Mouse (Mus musculus): ENCODE measurements around the gene Katna1.
"Not testable (repeated sequence)": the region's sequence is repeated elsewhere in the genome, so short reads cannot be mapped to it uniquely, and the experiment has no call there.

The Katna1 gene

DNA sequence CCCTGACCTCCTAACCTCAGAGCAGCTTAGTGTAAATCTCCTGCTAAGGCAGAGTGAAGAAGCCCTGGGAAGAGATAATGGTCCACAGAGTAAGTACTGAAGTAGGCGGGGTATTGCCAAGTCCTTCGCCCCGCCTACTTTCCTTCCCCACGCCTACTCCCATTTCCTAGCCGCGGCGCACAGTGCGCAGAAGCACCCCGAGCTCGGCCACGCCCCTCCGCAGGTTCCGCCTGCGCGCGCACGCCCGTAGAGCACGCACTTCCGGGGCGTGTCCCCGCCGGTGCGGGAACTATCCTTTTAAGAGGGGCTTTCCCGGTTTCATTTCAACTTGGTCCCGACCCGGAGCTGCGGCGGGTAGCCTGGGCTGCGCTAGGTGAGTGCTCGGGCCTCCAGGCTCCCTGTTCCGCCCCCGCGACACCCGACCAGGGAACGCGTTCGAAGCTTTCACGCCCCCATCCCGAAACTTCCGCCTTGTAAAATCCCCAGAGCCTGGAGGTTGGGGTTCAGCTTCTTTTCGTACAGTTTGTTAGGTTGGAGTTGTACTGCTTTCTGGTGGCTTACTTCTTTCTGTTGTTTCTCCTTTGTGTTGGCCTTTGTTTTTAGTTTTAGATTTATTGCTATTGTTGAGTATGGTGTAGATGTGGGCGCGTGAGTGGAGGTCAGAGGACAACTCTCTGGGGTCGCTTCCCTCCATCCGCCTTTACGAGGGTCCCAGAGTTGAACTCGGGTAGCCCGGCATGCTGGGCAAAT, at the start of gene Katna1:
Gene Katna1 (plus strand): TSS at position 250 of the 750 bp plus-strand sequence.
- DNase-seq (ENCODE audit: low spot score in 2 of 2) = peak; percentile 82 to 90

GRCm38 (mm10) chr10:7680731-7681301, 45.0 kb upstream of the Katna1 start, which contains the start of the genes Pcmt1 and Lats1:
Gene Pcmt1, minus strand, starts transcription at chr10:7681136.
Gene Lats1, plus strand, starts transcription at chr10:7681214.
- peak; percentile 64 to 86 for DNase-seq (ENCODE audit: low spot score in 2 of 2)

DNA sequence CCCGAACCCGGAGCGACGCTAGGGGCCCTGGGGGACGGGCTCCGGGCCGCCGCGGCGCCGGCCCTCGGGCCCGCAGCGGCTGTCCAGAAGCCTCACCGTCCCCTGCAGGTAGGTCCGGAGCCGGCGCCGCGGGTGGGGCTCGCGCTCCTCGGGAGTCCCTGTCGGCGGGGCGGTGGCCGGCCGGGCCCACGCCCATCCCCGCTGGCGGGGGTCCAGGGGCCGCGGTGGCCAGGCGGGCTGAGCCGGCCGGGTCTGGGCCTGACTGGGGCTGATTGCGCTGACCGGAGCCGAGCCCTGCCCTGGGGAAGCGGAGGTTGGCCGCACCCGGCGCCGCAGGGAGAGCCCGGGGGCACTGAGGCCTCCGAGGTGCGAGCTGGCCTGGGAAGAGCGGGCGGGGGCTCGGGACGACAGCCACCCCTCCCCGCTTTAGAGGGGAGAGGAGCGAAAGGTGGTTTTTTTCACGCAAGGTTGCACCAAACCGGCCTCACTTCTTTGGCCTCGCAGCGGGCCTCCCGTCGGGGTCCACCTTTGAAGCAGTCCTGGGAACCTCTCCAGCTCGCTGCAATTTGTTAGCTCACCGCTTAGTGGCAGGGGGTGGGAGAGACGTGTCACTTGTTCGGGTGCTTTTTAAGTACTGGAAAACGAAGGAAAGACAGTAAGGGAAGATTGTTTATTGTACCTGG, 44.3 kb upstream of the Katna1 start:
- DNase-seq (ENCODE audit: low spot score in 2 of 2) = peak; percentile 57 to 64

GRCm38 (mm10) chr10:7682249-7682648, 43.6 kb upstream of the Katna1 start:
- DNase-seq (ENCODE audit: low spot score in 2 of 2) = no peak

GRCm38 (mm10) chr10:7686902-7687301, 38.9 kb upstream of the Katna1 start:
- no peak for DNase-seq (ENCODE audit: low spot score in 2 of 2)

- DNase-seq (ENCODE audit: low spot score in 2 of 2) = no peak
Observed at GRCm38 (mm10) chr10:7695286-7695685, 30.5 kb upstream of the Katna1 start.

GRCm38 (mm10) chr10:7700120-7700519, 25.7 kb upstream of the Katna1 start:
- DNase-seq (ENCODE audit: low spot score in 2 of 2) = no peak

DNA sequence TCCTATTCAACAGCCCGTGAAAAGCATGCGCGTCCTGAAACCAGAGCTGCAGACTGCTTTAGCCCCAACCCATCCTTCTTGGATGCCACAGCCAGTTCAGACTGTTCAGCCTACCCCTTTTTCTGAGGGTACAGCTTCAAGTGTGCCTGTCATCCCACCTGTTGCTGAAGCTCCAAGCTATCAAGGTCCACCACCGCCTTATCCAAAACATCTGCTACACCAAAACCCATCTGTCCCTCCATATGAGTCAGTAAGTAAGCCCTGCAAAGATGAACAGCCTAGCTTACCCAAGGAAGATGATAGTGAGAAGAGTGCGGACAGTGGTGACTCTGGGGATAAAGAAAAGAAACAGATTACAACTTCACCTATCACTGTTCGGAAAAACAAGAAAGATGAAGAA, 23.2 kb upstream of the Katna1 start:
- DNase-seq (ENCODE audit: low spot score in 2 of 2) = no peak

DNA sequence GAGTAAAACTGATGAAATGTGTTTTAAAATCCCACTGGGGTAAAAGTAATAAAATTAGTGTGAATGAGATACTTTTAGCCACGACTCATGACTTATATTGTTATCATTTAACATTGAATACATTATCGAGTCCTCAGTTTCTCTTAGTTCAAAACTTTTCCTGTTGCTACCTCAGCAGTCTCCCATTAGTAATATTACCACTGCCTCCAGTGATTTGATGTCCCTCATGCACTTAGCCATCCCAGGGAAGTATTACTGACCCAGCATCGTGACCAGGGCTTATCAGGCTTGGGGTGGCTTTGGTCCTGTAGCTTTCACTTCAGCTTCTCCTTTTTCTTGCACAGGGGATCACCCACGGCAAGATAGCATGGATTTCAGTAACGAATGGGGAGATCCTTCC, 15.7 kb upstream of the Katna1 start:
- no peak for DNase-seq (ENCODE audit: low spot score in 2 of 2)

- DNase-seq (ENCODE audit: low spot score in 2 of 2) = no peak
Observed at GRCm38 (mm10) chr10:7712506-7712905, 13.3 kb upstream of the Katna1 start.

DNA sequence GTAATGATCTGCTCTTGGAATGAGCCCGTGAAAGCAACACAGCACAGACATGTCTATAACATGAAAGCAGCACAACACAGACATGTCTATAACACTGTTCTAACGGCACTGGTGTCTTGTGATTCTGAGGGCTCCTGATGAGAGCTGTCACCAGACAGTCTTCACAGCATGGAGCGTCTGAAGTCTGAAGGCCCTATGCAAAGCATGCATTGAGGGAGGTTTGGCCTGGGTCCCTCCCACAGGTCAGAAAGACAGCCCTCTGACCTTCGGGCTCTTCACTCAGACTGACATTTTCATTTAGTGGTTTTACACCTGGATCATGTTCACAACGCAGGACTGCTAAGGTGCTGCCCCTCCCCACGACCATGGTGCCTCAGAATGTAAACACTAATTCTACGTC, 10.7 kb upstream of the Katna1 start:
- no peak for DNase-seq (ENCODE audit: low spot score in 2 of 2)

DNA sequence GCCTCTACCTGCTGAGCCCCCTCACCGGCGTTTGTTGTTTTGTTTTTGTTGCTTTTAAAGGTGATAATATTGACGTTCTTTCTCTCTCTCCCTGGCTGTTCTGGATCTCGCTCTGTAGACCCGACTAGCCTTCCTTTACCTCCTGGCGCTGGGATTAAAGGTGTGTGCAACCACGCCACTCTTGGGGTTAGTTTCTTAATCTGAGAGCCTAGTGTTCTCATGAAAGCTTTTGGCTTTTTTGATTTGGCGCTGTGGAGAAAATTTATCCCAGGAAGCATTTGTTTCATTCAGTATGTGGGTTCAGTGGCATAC, 657 bp downstream of the Katna1 start:
- no peak for DNase-seq (ENCODE audit: low spot score in 2 of 2)

DNA sequence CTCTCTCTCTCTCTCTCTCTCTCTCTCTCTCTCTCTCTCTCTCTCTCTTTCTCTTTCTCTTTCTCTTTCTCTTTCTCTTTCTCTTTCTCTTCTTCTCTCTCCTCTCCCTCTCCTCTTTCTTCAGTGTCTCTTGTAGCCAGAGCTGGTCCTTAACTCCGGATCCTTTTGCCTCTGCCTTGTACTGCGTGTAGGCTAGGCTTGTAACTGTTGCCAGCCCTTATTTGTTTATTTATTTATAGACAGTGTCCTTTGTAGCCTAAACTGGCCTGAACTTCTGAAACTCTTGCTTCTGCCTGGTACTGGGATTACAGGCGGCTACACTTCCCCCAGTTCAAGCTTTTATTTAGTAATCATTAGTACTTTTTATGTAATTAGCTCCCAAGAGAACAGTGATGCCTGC, 1.2 kb downstream of the Katna1 start:
- no peak for DNase-seq (ENCODE audit: low spot score in 2 of 2)

DNA sequence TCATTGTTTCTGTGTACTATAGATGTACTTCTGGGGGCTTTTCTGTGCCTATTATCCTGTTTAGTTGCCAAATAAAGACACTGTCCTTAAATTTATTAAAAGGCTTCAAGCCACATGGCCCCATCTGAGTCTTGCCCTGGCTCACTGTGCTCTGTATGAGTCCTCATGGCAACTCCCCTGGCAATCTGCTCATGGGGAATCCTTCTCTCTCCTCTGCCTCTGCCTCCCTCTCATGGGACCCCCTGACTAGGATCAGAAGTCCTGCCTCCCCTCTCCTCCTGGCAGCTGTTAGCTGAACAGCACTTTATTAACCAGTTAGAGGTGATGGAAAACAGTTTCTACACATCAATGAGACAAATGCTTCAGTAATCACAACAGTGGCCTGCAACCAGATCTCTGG, 5.8 kb downstream of the Katna1 start:
- DNase-seq (ENCODE audit: low spot score in 2 of 2) = no peak

- DNase-seq (ENCODE audit: low spot score in 2 of 2) = no peak
Observed at GRCm38 (mm10) chr10:7737122-7737521, 11.3 kb downstream of the Katna1 start.

DNA sequence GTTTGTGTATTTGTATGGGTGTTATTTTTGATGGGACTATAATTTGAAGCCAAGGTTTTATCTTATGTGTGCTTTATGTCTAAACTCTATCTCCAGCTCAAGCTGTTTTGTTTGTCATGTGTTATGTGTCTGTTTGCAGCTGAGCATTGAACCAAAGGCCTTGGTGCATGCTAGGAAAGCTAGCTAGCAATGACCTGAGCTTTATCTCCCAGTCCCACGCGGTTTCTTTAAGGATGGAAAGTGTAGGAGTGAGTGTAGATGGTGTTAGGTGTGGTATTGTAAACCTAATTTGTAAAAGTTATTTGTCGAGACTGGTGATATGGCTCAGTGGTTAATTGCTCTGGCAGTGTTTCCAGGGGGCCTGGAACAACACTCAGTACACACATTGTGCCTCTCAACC, 12.1 kb downstream of the Katna1 start:
- DNase-seq (ENCODE audit: low spot score in 2 of 2) = no peak

- not testable (repeated sequence) for DNase-seq (ENCODE audit: low spot score in 2 of 2)
Observed at GRCm38 (mm10) chr10:7745528-7745927, 19.7 kb downstream of the Katna1 start.

DNA sequence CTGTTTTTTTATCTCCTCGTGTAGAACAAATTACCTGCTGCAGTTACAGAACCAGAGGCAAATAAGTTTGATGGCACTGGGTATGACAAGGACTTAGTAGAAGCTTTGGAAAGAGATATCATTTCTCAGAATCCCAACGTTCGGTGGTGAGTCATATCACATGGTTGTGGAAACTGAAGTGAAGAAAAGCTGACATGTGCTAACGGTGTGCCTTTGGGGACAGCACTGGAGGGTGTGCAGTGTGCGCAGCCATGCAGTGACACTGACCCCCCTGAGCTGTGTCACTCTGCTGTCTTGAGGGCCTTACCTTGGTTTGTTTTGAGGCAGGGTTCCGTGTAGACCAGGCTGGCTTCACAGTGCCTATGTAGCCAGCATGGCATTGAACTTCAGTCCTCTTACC, 23.0 kb downstream of the Katna1 start:
- no peak for DNase-seq (ENCODE audit: low spot score in 2 of 2)

GRCm38 (mm10) chr10:7757544-7757943, 31.7 kb downstream of the Katna1 start:
- DNase-seq (ENCODE audit: low spot score in 2 of 2) = no peak

- DNase-seq (ENCODE audit: low spot score in 2 of 2) = no peak
Observed at GRCm38 (mm10) chr10:7772346-7772745, 46.5 kb downstream of the Katna1 start.

- DNase-seq (ENCODE audit: low spot score in 2 of 2) = no peak
Observed at GRCm38 (mm10) chr10:7772769-7773168, 47.0 kb downstream of the Katna1 start.

DNA sequence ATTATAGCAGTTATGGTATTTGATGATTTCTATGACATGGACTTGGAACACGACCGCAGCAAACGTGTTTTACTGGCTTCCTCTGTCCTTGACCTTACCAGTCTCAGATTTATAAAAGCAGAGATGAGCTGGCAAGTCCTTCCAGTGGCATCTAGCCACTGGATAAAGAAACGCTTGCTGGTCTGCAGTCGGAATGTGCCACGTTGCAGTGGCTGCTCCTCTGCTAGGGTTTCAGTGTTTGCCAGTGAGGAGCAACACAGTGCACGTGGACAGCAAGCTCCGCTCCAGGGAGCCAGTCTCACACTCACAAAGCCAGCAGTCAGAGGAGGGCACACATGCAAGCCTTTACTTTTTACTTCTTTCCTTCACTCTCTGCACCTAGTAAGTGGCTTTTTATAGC, 49.6 kb downstream of the Katna1 start:
- no peak for DNase-seq (ENCODE audit: low spot score in 2 of 2)

DNA sequence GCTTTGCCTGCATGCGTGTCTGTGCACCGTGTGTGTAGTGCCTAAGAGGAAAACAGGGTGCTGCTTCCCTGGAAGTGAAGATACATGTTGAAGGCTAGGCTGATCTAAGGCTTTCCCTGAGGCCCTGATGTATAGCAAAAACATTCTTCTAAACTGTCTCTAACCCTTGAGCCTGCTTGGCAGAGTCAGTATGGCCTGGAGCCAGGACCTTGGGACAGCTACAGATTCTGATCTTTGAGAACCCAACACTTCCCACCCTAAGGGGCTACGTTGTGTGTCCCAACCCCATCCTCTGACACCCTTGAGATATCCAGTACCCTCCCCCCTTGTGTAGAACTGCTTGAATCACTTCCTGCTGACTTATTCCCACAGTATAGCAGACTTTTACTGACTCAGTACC, 52.6 kb downstream of the Katna1 start:
- DNase-seq (ENCODE audit: low spot score in 2 of 2) = no peak

Measured in frontal cortex, postnatal 10 days (tissue).